Mouse (Mus musculus) adrenal gland, postnatal 10 days (tissue): ENCODE results near the gene Satb1. TPM values are rescaled to one million over a fixed set of nuclear protein-coding genes. Genes with fewer than 3 reads are reported as not detected.

Experiments used
- DNase-seq: peaks from one replicate; pipeline ENCODE4 v3.0.0; 2021; ENCODE audit warnings: mixed read lengths
- total RNA-seq, 2 experiments: library from RNA; stranded (reverse); gene quantifications; 2 replicates each; pipeline ENCODE4 v1.2.3; 2021

Gene Satb1
- total RNA-seq, 2 experiments from 2014 or later, result 26.4 to 27.5 TPM

DNA sequence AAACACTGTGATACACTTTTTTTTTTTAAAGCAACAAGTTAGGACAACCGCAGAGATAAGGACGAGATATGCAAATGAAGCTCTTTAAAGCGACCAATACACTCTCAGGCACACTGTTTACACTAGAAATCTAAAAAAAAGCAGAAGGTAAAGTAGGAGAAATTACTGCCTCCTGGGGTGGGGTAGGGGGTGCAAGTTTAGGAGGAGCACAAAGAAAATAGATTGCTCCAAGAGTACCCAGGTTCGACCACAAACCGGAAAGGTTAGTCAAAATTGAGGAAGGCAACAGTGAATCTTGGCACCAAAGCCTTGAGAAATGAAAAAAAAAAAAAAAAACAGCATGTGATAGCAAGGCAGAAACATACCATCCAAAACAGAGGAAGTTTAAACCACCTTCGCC, 18.8 kb downstream of the Satb1 start:
- DNase-seq, result no peak

DNA sequence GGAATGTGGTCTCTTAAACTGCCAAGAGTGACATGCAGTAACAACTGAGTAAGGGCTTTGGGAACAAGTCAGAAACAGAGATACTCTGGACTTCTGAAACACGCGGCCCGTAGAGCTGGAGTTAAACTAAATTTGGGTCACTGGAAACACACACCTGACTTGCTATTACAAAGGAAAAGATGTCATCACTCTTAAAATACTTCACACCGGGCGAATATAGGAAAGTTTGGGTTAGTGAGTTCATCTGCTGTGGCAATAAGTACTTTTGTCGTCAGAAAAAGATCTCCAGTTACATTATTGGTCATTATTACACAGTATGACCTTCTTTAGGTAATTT, 19.3 kb downstream of the Satb1 start:
- DNase-seq, result no peak

DNA sequence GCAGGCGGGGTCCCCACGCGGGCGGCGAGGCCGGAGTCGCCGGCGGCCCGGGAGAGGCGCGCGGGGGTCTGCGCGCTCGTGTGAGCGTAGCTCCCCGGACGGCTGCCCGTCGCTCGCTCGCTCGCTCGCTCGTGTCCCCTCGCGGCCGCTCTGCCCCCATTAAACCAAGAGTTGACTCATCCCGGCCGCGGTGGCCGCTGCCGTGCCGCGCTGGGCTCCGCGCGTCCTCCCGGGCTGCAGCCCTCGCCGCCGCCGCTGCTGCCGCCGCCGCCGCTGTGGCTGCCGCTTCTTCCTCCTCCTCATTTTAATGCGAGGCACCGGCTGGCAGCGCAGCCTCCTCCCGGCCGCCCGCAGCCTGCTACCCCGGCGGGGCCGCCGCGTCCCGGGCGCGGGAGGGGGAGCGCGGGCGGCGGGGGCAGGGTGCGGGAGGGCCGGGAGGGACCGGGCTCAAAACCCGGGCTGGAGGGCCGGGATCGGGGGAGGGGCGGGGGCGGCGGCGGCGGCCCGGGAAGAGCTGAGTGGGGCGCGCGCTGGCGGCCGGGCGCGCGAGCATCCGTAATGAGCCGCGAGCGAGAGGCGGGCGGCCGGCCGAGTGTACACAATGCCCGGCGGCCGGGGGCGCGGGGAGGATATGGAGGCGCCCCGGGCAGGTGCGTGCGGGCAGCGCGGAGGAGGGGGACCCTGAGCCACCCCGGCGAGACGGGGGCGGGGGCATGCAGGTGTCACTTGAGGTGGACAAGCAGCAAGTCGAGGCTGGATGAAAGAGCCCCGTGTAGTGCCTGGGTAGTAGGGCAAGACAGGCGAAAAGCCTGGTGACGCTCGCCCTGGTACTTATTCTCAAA, 19.9 kb downstream of the Satb1 start:
- peak; percentile 81 for DNase-seq

DNA sequence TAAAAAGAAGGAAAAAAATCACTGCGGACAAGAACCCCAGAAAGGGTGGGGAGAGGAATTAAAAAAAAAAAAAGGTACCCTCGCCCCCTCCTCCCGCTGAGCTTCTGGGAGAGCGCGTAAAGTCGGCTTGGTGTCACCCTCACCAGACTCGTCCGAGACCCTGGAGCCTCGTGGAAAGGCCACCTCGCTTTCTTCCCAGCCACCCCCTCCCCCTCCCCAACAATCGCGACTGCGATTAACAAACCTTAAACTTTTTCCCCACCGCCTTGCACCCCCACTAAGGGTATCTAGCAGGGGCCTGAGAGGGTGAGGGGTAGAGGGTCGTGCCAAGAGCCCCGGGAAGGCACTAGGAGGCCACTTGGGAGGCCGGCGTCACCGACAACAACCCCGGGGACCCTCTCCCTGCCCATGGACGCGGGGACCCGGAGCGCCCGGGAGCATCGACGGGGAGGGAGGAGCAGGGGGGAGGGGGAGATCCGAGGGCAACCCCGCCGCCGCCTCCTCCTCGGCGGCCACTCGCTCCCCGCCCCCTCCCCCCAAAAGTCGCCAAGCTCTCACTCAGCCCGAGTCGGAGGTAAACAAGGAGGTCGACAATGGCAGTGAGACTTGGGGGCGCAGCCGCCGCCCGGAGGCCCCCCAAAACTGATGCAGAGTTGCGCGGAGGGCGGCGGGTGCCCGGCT, 20.7 kb downstream of the Satb1 start:
- DNase-seq, result peak; percentile 48

DNA sequence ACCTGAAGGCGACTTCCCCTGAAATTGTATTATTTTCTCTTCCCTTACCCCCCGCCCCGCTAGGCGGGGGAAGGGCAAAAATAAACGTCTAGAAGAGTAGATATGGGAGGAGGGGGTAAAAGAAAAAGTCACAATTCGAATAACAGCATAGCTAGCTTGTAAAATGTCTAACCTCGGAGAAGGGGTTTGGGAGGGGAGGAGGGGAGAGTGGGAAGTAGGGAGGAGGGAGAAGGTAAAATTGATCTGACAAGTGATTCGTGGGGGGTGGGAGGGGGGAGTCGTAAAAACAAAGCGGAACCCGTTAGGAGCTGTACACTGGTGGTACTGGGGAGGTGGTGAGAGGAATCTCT, 21.2 kb downstream of the Satb1 start:
- DNase-seq, result peak; percentile 12

DNA sequence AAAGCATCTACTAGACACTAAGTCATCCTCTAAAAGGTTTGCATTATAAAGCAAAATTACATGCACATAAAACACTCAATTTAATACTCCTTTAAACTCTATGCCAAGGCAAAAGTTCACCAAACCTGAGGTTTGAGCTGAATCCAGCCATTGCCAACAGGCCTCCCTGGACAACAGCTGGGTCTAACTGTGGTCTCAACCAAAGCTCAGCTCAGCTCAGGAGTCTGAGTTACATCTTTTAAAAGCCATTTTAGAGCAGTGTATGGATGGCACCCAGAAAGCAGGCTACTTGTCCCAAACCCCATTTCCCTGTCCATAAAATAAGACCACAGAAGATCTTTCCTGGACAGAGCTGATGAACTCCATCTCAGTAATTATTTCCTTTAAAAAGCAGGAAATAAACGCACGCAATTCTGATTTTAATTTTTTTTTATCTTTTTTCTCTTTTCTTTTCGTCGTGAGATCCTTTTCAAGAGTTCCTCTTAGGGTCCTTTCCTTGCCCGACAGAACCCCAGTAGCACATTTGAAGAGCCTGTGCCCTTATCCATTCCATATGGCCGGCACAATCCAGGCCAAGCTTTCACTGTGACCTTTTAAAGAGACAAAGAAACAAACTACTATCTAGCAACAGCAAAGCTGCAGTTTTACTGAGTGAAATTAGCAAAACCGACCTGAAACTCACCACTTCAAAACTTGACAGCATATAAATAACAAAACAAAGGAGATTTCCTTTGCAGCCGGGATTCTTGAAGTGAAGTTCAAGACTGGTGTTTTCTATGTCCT, 21.8 kb downstream of the Satb1 start:
- DNase-seq, result peak; percentile 73

DNA sequence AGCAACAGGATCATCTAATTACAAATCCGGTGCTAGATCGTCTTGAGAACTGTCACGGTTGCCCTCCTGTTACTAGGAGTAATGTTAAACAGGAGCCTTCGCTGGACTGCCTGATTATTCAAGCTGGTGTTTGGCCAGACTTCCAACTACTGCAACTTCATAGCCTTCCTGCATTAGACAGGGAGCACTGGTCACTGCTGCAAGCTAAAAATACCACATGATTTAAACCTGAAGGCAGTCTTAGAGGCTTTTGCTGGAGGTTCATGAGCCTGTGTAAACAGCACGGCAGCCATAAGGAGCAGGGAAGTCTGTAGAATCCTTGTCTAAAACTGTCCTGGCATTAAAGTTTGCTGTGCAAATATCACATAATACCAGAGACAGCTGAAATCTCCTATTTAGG, 25.7 kb downstream of the Satb1 start:
- no peak for DNase-seq

DNA sequence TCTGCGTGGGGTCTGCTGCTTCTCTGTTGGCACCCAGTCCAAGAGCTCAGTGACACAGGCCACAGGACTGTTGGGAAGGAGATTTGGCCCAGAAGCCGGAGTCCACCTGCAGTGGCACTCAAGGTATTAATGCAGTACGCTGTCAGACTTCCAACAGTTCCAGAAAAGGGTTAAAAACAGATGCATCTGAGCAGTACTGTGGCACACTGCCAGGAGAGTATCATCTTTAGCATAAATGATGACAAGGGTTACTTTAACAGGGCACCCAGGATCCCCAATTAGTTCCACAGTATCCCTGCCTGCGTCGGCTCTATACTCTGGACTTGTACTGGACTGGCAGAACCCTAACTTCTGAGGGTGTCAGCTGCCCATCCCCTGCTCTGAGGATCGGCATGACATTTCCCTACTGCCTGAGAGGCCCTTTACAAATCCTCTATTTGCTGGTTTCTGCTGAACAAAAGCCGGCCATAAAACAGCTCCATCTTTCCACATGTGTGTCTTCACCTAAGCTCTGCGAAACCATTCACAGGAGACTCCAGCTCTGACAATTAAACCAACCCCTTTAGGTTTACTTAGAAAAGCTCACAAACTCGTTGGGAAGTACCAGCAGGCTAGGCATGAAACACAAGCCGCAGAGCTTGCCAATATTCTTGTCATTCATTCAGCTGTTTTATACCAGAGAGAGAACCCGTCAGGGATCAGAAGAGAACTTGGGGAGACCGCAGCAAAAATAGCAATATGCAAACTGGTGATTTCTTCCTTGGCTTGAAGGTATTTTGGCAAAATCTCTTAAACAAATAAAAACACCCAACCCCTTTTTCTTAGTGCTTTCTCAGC, 26.7 kb downstream of the Satb1 start:
- no peak for DNase-seq

DNA sequence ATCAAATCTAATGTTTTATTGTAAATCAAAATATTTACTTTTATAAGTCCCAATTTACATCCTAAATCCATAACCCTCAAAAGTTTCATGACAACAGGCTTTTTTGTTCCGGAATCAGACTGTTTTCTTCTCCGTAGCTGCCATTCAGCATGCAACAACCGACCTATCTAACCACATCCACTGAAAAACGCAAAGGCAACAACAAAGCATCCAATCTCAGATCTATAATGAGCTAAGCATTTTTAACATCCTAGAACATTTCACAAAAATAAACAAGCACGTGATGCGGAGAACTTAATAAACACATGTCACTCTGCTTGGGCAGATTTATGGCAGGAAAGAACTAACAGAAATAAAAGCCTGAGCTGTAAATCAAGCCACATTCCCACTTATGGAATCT, 32.9 kb downstream of the Satb1 start:
- no peak for DNase-seq

DNA sequence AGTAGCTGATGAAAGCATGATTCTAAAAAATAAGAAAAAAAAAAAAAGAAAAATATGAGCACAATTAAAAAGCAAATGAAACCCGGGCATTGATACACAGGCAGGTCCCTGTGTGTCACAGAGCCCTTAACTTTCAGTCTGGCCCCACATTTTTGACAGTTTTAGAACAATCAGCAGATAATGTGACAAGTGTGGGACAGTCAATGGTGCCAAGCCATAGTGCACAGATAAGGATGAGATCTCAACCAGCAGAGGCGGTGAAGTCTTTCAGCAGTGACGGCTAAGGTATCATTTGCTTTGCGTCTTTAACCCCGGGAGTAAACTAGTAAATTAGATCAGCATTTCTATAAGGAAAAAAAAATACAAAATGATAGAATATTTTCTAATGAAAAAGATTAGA, 36.6 kb downstream of the Satb1 start:
- no peak for DNase-seq

DNA sequence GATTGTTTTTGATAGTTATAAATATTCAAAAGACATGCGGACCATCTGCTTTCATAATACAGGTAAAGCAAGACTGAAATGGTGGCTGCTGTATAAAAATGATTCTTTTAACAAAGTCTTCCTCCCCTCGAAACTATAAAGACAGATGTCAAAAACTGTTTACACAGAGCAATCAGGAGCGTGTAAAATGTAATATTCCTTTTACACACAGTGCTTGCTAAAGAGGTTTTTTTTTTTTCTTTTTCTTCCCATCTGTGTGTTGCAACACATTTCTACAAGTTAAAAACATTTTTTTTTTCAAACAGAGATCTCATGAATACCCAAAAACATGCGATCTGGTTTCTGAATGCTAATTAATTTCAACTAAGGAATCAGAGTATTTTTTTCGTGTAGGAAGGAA, 41.9 kb downstream of the Satb1 start:
- DNase-seq, result no peak

DNA sequence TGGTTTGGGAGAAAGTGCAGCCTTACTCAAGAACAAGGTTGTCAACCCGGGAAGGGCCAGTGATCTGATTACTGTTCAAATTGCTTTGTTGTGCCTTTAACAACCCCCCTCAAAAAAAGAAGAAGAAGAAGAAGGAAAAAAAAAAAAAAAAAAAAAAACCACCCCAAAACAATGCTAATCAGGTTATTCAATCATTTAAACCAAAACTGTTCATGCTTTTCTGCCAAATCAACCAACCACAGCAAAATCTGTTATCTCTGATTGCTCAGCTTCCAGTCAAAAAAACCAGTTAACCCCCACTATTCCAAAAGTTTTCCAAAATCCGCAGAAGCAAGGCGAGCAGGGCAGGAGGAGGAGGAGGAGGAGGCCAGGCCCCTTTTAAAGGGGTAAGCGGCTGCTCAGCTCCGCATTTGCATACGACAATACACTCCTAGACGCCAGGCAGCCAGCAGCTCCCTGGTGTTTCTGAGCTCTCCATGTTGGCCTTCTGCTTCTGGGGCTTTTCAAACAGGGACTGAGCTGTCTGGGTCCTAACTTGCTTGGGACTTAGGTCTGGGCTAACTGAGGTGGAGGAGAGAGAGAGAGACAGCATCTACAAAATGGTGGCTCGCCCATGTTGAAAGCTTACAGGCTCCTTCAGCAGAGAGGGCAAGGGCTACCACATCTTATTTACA, 42.6 kb downstream of the Satb1 start:
- DNase-seq, result no peak

DNA sequence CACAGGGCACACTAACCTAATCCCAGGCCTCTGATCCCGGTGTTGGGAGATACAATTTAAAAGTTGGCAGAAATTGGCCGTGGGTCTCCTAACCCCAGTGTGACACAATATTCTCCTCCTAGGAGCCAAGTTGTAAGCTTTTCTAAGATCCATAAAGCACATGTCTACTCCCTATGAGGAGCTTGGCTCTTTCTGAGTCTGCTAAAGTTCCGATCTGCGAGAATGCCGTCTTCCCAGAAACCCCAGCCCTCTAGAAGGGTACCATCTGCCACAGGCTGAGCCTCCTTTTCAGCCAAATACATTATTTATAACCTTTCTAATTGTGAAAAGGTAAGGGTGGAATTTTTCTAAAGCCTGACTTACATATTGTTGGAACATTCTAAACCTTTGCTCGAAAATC, 43.3 kb downstream of the Satb1 start:
- DNase-seq, result no peak

DNA sequence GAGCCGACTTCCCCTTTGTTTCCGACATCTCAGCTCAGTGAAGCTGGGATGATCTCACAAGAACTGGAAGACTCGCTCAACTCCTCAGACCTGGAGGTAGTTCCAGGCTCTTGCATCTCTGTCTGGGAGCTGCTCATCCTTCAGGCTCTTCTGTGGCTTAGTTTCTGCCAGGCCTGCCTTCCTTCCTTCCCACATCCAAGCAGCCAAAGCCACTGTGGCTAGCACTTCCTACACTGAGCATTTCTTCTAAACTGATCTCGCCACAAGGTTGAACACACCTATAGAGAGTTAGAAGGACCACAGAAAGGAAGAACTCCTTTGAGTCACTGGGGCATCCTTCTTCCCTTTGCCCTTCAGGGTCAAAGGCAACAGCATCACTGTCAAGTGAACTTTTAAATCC, 44.0 kb downstream of the Satb1 start:
- DNase-seq, result no peak

DNA sequence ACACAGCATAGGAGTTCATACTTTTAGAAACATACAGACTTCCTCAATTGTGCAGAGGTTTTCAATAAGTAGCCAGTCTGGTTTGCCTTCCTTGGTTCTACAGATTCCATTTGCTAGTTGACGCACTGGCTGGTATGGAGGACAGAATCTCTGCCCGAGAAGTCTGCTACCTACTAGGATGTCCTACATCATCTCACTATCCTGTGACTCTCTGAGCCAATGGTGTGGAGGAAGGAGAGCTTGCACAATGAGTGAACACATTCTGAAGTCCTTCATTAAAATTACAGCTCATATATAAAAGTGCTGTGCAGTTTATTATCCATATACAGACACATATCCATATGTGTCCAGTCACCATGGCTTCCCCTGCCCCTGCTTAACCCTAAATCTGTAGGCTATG, 45.1 kb downstream of the Satb1 start:
- DNase-seq, result no peak

DNA sequence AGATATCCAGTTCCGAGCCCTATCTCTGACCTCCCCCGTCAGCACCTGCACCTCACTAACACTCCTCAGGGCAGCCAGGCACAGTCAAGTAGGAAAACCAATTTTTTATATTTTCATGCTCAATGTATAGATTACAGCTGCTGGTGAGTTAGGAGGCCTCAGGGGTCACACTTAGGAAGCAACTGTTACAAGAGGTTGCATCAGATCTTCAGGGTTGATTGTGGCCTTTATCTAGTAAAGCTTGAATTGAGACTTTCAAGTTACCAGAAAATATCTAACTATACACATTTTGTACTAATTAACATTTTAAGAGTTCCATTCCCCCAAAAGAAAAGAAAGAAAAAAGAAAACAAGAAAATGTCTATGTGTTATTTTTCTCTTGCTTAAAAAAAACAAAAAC, 47.0 kb downstream of the Satb1 start:
- no peak for DNase-seq

DNA sequence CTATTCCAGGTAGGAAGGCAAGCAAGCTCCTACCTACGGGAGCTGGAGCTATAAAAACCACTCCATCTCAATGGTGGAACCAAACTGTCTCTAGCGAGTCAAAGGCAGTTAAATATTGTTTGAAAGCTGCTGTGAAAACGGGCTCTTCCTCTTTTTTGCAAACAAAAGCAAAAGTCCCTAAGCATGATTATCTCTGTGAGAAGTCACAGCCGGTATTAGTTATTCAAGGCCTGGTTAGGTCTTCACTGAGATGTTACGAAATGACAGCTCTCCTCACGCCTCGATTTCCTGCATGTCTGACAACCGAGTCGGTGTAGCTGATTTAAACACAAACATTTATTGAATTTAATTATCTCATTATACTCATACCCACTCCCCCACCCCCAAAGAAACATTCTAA, 48.2 kb downstream of the Satb1 start:
- no peak for DNase-seq

DNA sequence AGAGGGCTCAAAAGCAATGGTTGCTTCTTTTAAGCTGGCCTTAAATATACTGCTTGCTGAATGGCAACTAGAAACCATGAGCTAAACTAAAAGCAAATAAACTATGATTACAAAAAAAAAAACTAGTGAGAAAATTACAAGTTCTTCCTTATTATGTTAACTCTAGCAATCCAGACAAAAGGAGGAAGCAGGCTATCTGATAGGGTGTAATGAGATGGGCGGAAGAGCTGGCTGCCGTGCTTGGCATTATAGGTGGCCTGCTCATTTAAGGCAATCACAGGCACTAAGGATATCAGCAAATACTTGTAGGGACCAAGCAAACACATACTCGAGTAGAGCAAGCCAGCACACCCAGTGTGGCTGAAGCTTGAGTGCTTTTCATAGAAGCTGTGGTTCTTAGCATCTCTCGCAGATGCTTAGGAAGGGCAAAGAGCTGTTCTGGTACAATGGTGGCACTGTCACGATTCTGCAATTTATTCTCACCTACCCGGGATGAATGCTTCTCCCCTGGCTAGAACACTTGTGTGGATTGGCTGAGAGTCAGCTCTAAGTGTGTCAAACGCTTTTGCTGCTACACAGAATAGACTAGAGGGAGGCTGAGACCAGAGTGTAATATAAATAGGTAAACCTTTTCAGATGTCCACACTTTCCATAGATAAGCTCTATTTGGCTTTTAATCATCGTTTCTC, 49.4 kb downstream of the Satb1 start:
- no peak for DNase-seq

DNA sequence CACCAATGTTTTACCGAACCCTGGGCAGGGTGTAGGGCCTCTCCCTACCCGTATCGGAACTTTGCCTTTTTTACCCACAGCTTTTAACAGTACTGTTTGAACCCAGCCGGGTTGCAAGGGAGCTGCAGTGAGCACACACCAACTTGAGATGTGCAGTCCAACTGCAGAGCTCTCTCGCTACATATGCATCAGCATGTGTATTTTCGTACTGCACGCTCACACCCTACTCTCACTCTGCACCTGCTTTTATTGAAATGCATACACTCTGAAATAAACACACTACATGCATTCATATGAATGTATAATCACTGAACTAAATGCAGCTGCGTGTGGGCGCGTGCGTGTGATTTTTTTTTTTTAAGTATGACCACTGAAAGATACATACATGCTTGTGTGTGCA, 53.1 kb downstream of the Satb1 start:
- no peak for DNase-seq

DNA sequence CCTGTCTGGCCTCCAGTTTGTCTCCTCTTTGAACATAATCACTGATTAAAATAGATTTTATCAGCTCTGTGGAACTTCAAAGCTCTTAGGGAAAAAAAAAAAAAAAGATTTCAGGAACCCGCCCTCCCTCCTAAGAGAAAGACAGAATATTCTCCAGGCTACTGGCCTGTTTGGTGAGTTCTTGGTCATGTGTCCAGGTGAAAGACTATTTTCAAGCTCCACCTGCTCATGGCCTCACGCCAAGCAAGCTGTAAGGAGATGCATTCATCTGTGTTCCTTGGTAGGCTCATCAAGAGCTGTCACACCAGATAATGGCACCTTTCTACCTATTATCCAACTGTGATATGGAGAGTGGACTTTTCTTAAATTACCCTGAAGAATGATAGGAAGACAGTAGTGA, 54.1 kb downstream of the Satb1 start:
- no peak for DNase-seq

DNA sequence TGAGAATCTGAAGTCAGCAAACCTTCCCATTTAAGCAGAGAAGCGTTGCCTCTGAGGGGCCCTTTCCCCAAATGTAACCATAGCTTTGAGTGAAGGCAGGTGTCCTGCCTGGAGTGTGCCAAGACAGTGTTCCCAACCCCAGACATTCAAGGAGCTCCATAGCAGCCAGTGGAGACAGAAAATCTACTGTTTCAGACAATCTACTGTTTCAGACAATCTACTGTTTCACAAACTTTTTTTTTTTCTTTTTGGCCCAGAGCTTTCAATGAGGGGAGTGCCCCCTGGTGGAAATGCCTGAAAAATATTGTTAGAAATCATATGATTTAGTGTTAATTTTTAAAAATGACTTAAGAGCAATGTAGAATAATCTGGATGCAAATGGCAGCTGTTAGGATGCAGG, 55.3 kb downstream of the Satb1 start:
- peak; percentile 51 for DNase-seq
